In genomic region chr2:178700825-178701224, GRCm38 (mm10) we compare ENCODE assay signal across 16 mouse cellular contexts.
DNase-seq lines count a peak whose midpoint lies in the region; ATAC-seq lines count a peak whose summit lies in the region.
"Had no signal": no experiment of that assay in that cellular context is flagged by ENCODE, and none has a peak within 500 bp of the region (broad histone marks: within the 10 kb centered on the region; RNA-seq: fewer than 3 reads in every experiment).

No protein-coding gene starts in this region.

- no peak for DNase-seq in cerebellum, postnatal 25 days
- DNase-seq: adrenal gland, adult 2 months; adrenal gland, postnatal 10 days; adrenal gland, postnatal 25 days; cerebellum, adult 11 months; cerebellum, adult 18-20 months; cerebellum, adult 8-10 months; cerebellum, adult 9-11 months; cerebellum, postnatal 14 days; embryo, embryonic 11 days had no signal

- peak; percentile 55 for ATAC-seq in common myeloid progenitor, adult 5-6 weeks (replicated peaks; ENCODE audit: low read depth, poor library complexity, severe bottlenecking)
- ATAC-seq in granulocyte monocyte progenitor cell, adult 5-6 weeks (replicated peaks; ENCODE audit: poor library complexity, severe bottlenecking), result 0 out of 2 replicates have a peak, but pooled peaks have one; percentile 13
- ATAC-seq in megakaryocyte progenitor cell, adult 5-6 weeks (replicated peaks; ENCODE audit: poor library complexity), result peak; percentile 30; the same call in 1 of the 2 replicates
- ATAC-seq in megakaryocyte-erythroid progenitor cell, adult 5-6 weeks (replicated peaks; ENCODE audit: low FRiP score, low TSS enrichment, poor library complexity, severe bottlenecking), result no peak
- ATAC-seq: forebrain, embryonic 14.5 days; forebrain, embryonic 16.5 days had no signal
